In the genomic region with DNA sequence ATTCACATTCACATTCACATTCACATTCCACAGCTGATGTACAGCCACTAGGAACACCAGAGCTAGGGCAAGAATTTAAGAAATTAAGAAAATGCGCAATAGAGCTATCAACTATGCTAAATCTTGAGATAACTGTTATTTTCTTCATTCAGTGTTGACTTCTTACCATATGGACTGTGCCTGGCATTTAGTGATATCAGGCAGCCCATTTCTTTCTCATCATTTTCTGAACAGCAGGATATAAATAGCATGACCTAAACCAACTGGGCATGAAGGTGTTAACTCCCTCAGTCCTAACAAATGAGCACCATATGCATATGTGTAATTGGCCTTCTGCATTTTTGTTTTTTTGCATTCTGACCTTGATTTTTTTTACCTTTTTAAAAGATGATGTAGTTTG, we compare ENCODE assay signal across 15 mouse cellular contexts.
"Had no signal": no experiment of that assay in that cellular context is flagged by ENCODE, and none has a peak within 500 bp of the region (broad histone marks: within the 10 kb centered on the region; RNA-seq: fewer than 3 reads in every experiment).

No protein-coding gene starts in this region.

- H3K4me3 ChIP-seq: left cerebral cortex, adult 2 months; liver, embryonic 13.5 days; midbrain, embryonic 12.5 days; midbrain, embryonic 15.5 days; neural tube, embryonic 13.5 days had no signal

- H3K4me1 ChIP-seq: liver, embryonic 13.5 days; midbrain, embryonic 12.5 days; midbrain, embryonic 15.5 days; neural tube, embryonic 13.5 days had no signal

- H3K36me3 ChIP-seq: liver, embryonic 13.5 days; midbrain, embryonic 12.5 days; midbrain, embryonic 15.5 days; neural tube, embryonic 13.5 days had no signal

- H3K9ac ChIP-seq: liver, embryonic 13.5 days; lung, embryonic 14.5 days; midbrain, embryonic 12.5 days; midbrain, embryonic 15.5 days; neural tube, embryonic 13.5 days had no signal

- H3K4me2 ChIP-seq: liver, embryonic 13.5 days; lung, embryonic 14.5 days; midbrain, embryonic 12.5 days; midbrain, embryonic 15.5 days; neural tube, embryonic 13.5 days had no signal

- H3K27ac ChIP-seq: kidney, postnatal 0 days; left cerebral cortex, adult 2 months; liver, embryonic 13.5 days; macrophage; midbrain, embryonic 12.5 days; midbrain, embryonic 15.5 days; neural tube, embryonic 13.5 days; stomach, postnatal 0 days had no signal

- H3K27me3 ChIP-seq: liver, embryonic 13.5 days; midbrain, embryonic 12.5 days; midbrain, embryonic 15.5 days; neural tube, embryonic 13.5 days had no signal

- DNase-seq: kidney, postnatal 25 days; layer of hippocampus, postnatal 36 days; liver, embryonic 13.5 days; lung, embryonic 14.5 days; thymus, adult 2 months; thymus, postnatal 14 days; thymus, postnatal 4 days had no signal

- ATAC-seq: lung, postnatal 0 days; midbrain, embryonic 15.5 days had no signal

- H3K9me3 ChIP-seq: liver, embryonic 13.5 days; midbrain, embryonic 12.5 days; midbrain, embryonic 15.5 days; neural tube, embryonic 13.5 days had no signal
